ENCODE assay signal across 8 mouse cellular contexts in genomic region chr12:17348048-17349036, GRCm38 (mm10). TPM values are rescaled to one million over a fixed set of nuclear protein-coding genes. Genes with fewer than 3 reads are reported as not detected.
DNase-seq lines count a peak whose midpoint lies in the region; ATAC-seq and TF ChIP-seq lines count a peak whose summit lies in the region.

Nol10 (plus strand) TSS chr12:17348458.

- no peak for TF ChIP-seq CTCF in hindbrain, postnatal 0 days (IDR thresholded peaks at IDR 0.05; ENCODE audit: low read depth)
- TF ChIP-seq CTCF in left cerebral cortex, adult 2 months (IDR thresholded peaks at IDR 0.05), result no peak

- DNase-seq in T-cell, adult 2 months (ENCODE audit: low spot score), result peak; percentile 91
- peak; percentile 90 to 92 for DNase-seq in cerebellum, postnatal 36 days
- peak; percentile 86 for DNase-seq in gastrocnemius, adult 18-20 months (ENCODE audit: low spot score)
- peak; percentile 97 for DNase-seq in hindbrain, postnatal 0 days (ENCODE audit: low spot score)
- peak; percentile 91 for DNase-seq in left cerebral cortex, adult 2 months (ENCODE audit: extremely low spot score in 1 of 2, low spot score in 2 of 2)
- peak; percentile 91 to 92 for DNase-seq in right cerebral cortex, adult 2 months (ENCODE audit: low spot score in 2 of 2)
- DNase-seq in urinary bladder, postnatal 14 days (ENCODE audit: low spot score), result peak; percentile 88

- no peaks in the 10 kb centered on the region for H3K27me3 ChIP-seq in hindbrain, postnatal 0 days (ENCODE audit: insufficient read depth, low read length)

- H3K9me3 ChIP-seq in hindbrain, postnatal 0 days (ENCODE audit: low read length), result no peaks in the 10 kb centered on the region

- intact Hi-C loops in left cerebral cortex, adult 2 months (cut with DNase I), result loop anchor here (2.0 to 10.0 kb wide), 2 partner anchors 82 to 534 kb away; partner anchors contain the start of genes E2f6 and Pdia6

- peak within 1 kb of the TSS; percentile 59 for H3K27ac ChIP-seq in hindbrain, postnatal 0 days
- peak within 1 kb of the TSS; percentile 81 for H3K27ac ChIP-seq in left cerebral cortex, adult 2 months

- peaks cover 13% of the 10 kb centered on the region for H3K4me1 ChIP-seq in hindbrain, postnatal 0 days (ENCODE audit: insufficient read depth, low read length)

- H3K4me3 ChIP-seq in hindbrain, postnatal 0 days (ENCODE audit: low read length), result peak within 1 kb of the TSS; percentile 69
- H3K4me3 ChIP-seq in left cerebral cortex, adult 2 months, result peak within 1 kb of the TSS; percentile 88

- peak within 1 kb of the TSS; percentile 97 for H3K4me2 ChIP-seq in hindbrain, postnatal 0 days (ENCODE audit: low read depth, low read length)

- peak within 1 kb of the TSS; percentile 63 for H3K9ac ChIP-seq in hindbrain, postnatal 0 days (replicated peaks; ENCODE audit: low read length)

- H3K36me3 ChIP-seq in hindbrain, postnatal 0 days (ENCODE audit: insufficient read depth, low read length), result peaks cover 5% of the 10 kb centered on the region; the same call in 1 of the 2 replicates

- WGBS in hindbrain, postnatal 0 days, result under 1% methylated on average over 42 of the region's 42 CpGs

- ATAC-seq in hindbrain, postnatal 0 days, result peak; percentile 98
- ATAC-seq in megakaryocyte, adult 5-6 weeks (ENCODE audit: poor library complexity, severe bottlenecking), result peak; percentile 99

RNA-seq across cellular contexts. Expression of gene Nol10, which starts in this region (rescaled TPM):
- 1 to 10 TPM; 8.0 to 9.8 TPM for total RNA-seq in gastrocnemius, adult 18-20 months (2021)
- 6.6 and 7.1 TPM in 2 replicates for total RNA-seq in hindbrain, postnatal 0 days (2014; rRNA removed)
- 12.0 and 13.4 TPM in 2 replicates for polyA plus RNA-seq in hindbrain, postnatal 0 days (2015; fragmentation: Nextera tagmentation; extraction: Ambion mirVana)
- total RNA-seq in left cerebral cortex, adult 2 months (2021), result 10 to 100 TPM; 20.5 to 21.4 TPM
- total RNA-seq in megakaryocyte, adult 5-6 weeks (2015), result 7.0 and 10.6 TPM in 2 replicates
- 5.9 and 6.0 TPM in 2 replicates for total RNA-seq in megakaryocyte, adult 5-6 weeks (2017)

Comparison
In these comparisons a context has a peak if more than half of its experiments do, and no peak if none do; other contexts are left out.
1. Peak in every context shown above with its lines: DNase-seq, ATAC-seq, H3K4me3 ChIP-seq and H3K27ac ChIP-seq.